Mouse (Mus musculus) heart, postnatal 14 days (tissue): ENCODE measurements around the gene Islr2. TPM values are rescaled to one million over a fixed set of nuclear protein-coding genes. Genes with fewer than 3 reads are reported as not detected.

Experiments used
- DNase-seq, 2 experiments: peaks; one replicate each; pipeline ENCODE4 v3.0.0; 2021 to 2022
- intact Hi-C: fragments of 180-260 bp; cut with DNase I; formaldehyde crosslinking; loops from one replicate; pipeline ENCODE4 v1.15.1; 2025
- microRNA-seq, 2 experiments: library from miRNA; unstranded; fragments of <30 nt; microRNA quantifications; one replicate each; pipeline ENCODE4 v1.2.0; 2021 to 2022
- total RNA-seq, 2 experiments: library from RNA; stranded (reverse); gene quantifications; 2 replicates each; pipeline ENCODE4 v1.2.3; 2021

The Islr2 gene
- total RNA-seq, 2 experiments from 2014 or later: 3.0 to 3.3 TPM

DNA sequence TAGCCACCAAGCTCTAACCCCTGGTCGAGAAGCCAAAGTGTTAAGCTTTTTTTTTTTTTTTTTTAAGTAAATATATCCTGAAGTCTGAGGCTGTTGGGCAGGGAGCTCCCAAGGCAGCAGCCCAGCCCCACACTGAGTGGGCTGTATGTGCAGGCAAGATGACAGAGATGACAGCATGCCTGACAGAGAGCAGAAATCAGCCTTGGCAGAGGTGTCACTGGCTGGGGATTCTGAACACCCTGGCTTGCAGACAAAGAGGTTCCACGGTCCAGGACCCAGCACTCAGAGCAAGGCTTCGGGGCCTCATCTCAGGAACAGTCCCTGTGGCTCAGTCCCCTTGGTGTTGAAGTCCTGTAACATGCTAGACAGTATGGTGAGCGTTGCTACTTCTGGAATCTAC lies 44.3 kb downstream of the Islr2 start:
- intact Hi-C loops: no loop called here
- DNase-seq: peak; percentile 53 to 66

DNA sequence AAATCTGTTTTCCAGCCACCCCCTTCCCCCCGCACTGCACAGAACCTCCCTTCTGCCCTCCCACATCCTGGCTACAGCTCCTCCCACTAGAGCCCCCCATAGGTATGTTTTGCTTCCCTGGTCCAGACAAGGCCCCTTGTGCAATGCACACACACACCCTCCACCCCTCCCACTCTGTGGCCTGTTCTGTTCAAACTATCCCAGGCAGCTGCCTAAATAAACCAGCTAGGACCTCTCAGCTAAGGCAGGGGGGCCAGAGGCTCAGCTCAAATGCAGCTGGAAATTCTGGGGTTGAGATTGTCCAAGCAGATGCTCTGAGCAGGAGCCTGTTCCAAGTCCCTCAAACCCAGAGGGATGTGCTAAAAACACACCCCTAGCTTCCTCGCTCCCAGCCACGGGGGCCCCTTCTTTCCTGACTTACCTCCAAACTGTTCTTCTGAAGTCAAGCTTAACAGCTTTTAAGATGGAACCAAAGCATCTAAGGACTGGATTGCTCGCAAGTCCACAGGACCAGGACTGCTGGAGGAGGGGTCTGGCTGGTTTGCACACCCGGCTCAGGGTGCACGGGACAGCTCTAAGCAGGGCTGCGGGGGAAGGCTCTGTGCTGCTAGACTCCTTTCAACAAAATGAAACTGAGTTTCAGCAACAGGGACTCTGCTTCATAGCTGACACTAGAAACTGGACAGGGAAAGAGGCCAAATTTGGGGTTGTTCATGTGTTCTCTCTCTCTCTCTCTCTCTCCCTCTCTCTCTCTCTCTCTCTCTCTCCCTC lies 45.4 kb downstream of the Islr2 start:
- intact Hi-C loops: no loop called here
- DNase-seq: peak; percentile 58 to 65

DNA sequence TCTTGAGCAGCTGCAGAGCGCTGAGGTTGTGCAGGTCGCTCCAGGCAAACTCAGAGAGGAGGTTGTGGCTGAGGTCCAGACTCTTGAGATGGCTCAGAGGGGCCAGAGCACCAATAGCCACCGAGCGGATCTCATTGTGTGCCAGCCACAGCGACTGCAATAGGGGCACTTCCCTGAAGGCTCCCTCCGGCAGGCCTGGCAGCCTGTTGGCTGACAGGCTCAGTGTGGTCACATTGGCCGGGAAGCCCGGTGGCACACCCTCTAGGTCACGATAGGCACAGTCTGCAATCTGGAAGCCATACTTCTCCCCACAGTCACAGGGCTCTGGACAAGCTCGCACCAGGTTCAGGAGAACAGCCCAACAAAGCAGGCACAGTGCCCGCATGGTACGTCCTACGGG lies 46.3 kb downstream of the Islr2 start:
- intact Hi-C loops: no loop called here
- peak in 1 of 2 experiments; percentile 12 for DNase-seq

DNA sequence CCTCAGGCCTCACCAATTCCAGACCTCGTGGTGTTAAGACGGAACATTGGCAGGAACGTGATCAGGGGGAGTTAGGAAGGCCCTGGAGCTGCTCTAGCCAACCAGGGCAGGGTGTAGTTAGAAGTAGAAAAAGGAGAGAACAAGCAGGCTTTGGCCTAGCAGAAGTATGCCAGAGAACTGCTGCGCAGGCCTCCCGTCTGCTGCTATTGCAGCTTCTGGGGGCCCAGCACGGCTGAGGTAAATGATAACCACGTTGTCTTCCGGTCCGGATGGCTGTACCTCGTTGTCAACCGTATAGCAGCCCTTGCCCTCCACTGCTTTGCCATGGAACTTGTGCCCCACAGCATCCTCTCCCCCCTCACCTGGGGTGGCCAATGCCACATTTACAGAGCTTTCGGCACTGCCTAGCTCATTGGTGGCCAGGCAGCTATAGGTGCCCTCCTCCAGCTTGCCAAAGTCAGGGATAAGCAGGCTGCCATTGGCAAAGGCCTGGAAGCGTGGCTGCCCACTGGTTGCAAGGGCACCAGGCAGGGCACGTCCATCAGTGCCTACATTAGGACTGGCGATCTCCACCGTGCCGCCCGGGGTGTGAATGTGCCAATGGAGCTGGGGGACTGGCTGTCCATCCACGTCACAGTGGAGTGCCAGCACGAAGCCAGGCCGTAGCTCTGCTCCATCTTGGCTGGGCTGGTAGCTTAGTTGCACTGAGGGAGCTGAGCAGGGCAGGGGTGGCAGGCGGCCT lies 47.1 kb downstream of the Islr2 start:
- intact Hi-C loops: no loop called here
- DNase-seq: no peak

DNA sequence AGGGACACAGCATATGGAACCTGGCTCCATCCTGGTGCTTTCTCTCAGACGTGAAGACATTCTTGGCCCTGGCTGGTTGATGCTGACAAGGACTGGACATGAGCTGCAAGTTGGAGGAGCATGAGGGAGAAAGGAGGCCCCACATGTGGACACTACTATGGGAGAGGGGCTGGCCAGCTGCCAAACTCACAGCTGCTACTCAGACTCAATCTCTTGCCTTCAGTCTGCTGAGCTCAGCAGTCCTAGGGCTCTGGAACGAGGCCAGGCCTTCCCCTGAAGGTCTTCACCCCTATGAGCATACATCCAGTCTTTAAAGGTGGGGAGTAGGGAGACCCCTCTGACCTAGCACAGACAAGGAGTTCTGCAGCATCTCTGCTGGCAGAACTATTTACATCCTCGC lies 48.8 kb downstream of the Islr2 start:
- intact Hi-C loops: no loop called here
- peak; percentile 66 to 78 for DNase-seq

DNA sequence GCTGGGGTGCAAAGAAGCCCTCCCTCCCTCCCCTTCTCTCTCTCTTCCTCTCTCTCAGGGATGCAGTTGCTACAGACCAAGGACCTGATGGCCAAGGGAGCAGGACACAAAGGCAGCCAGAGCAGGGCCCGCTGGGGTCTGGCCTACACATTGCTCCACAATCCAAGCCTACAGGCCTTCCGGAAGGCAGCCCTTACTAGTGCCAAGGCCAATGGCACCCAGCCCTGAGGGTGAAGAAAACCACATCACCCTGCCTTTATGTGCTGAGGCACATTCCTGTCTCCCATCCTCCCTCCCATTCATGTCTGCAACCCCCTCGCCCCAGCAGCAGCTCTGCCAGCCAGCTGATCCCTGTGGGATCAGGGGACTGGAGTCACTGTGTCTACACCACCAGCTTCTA lies 51.0 kb downstream of the Islr2 start:
- DNase-seq: peak; percentile 30 to 31
- intact Hi-C loops: no loop called here

DNA sequence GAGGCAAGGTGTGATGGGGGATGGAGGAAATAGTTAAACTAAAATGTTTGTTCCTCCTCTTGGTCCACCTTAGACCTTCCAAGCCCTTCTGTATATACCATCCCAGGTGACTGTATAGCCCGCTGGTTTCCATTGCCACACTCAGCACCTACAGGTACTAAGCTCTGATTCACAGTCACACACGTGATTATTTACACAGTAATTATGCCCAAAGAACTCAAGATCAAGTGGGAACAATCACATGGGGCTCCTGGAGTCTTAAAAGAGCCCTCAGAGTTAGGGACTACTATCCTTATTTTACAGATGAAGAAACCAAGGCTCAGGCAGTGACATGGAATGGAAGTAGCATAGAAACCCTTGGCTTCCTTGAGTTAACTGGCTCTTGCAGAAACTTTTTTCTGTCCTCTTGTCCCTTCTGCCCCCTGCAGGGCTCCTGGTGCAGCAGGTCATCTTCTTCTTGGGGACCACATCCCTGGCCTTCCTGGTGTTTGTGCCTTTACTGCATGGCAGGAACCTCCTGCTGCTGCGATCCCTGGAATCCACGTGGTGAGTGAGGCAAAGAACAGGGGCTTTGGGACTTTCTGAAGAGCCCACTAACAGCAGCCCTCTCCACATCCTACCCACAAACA lies 53.3 kb downstream of the Islr2 start:
- DNase-seq: no peak
- intact Hi-C loops: no loop called here

DNA sequence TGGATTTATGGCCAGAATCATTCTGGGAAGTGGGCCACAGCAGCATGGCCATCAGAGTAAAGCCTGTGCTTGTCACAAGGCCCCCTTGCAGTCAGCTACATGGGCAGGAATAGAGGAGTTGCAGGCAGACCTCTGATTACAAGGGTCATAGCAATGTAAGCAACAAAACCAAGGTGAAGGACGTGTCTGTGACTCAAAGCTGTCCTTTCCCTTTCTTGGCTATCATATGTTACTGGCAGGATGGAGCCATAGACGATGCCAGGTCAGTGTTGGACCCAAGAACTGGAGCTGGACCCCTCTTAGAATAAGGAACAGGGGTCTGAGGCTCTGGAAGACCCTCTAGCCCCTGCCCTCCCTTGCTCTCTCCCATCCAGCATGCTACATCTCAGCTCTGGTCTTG lies 55.3 kb downstream of the Islr2 start:
- DNase-seq: no peak
- intact Hi-C loops: no loop called here

Small RNAs within 50 kb of the gene (microRNA-seq; reads per million reads assigned to microRNA genes)
- gene Mir6385: 0 reads per million in 2 experiments

Other genes with a start within 250 kb of the Islr2 start
- gene Cyp11a1, start 197.9 kb downstream of the Islr2 start, total RNA-seq: under 1 TPM; 0.17 to 0.63 TPM
- under 1 TPM; 0.32 to 0.76 TPM for gene Stra6, start 140.5 kb downstream of the Islr2 start, total RNA-seq
- under 1 TPM in 1 of 2 experiments, not detected in 1; 0.53 TPM for gene Ccdc33, start 85.5 kb downstream of the Islr2 start, total RNA-seq
- 10 to 100 TPM; 44.0 to 44.6 TPM for gene Islr, start within 50 bp of the Islr2 start, total RNA-seq
- gene Pml, start 45.5 kb upstream of the Islr2 start, total RNA-seq: 10 to 100 TPM; 10.9 to 11.9 TPM
- gene Stoml1, start 48.8 kb upstream of the Islr2 start, total RNA-seq: 10 to 100 TPM; 12.7 to 12.9 TPM
- gene Loxl1, start 108.9 kb upstream of the Islr2 start, total RNA-seq: 10 to 100 TPM; 50.5 to 53.2 TPM
- not detected for gene Tbc1d21, start 166.1 kb upstream of the Islr2 start, total RNA-seq